Mouse (Mus musculus): ENCODE data around the gene Rufy2. TPM values are rescaled to one million over a fixed set of nuclear protein-coding genes. Genes with fewer than 3 reads are reported as not detected.

Gene Rufy2
- polyA plus RNA-seq, 1 experiment from 2014 or later, result 61.2 TPM

GRCm38 (mm10) chr10:63032267-63032666 lies 52.2 kb downstream of the Rufy2 start:
- Histone ChIP-seq H3K4me1 (ENCODE audit: control insufficient read depth, insufficient read depth, low read length) (peaks cover 11% of the 10 kb centered on the region; the same call in 1 of the 2 replicates), H3K4me3 (ENCODE audit: low read depth, low read length) (no peak overlapping the region), H3K9me3 (replicated peaks; ENCODE audit: control insufficient read depth, low read length, poor library complexity, severe bottlenecking) (no peaks in the 10 kb centered on the region), H3K27me3 (ENCODE audit: control insufficient read depth, insufficient read depth, low read depth, low read length) (no peaks in the 10 kb centered on the region), H3K27ac (ENCODE audit: low read length) (no peak overlapping the region), H3K9ac (ENCODE audit: low read depth, low read length) (no peak overlapping the region), H3K4me2 (ENCODE audit: low read length) (no peak overlapping the region), H3K36me3 (ENCODE audit: control insufficient read depth, insufficient read depth, low read length) (no peaks in the 10 kb centered on the region)
- 79% methylated on average over 3 of the region's 3 CpGs for WGBS
- ATAC-seq, result no peak

GRCm38 (mm10) chr10:63032956-63033355 lies 52.9 kb downstream of the Rufy2 start:
- no peak overlapping the region for H3K4me3 ChIP-seq (ENCODE audit: low read depth, low read length)
- 58% methylated on average over 3 of the region's 3 CpGs for WGBS
- H3K4me1 ChIP-seq (ENCODE audit: control insufficient read depth, insufficient read depth, low read length), result peaks cover 8% of the 10 kb centered on the region; the same call in 1 of the 2 replicates
- no peaks in the 10 kb centered on the region for H3K36me3 ChIP-seq (ENCODE audit: control insufficient read depth, insufficient read depth, low read length)
- no peak overlapping the region for H3K9ac ChIP-seq (ENCODE audit: low read depth, low read length)
- ATAC-seq, result no peak
- no peaks in the 10 kb centered on the region for H3K9me3 ChIP-seq (replicated peaks; ENCODE audit: control insufficient read depth, low read length, poor library complexity, severe bottlenecking)
- H3K27ac ChIP-seq (ENCODE audit: low read length), result no peak overlapping the region
- H3K4me2 ChIP-seq (ENCODE audit: low read length), result no peak overlapping the region
- no peaks in the 10 kb centered on the region for H3K27me3 ChIP-seq (ENCODE audit: control insufficient read depth, insufficient read depth, low read depth, low read length)

GRCm38 (mm10) chr10:63038571-63039320 lies 58.7 kb downstream of the Rufy2 start:
- Histone ChIP-seq H3K9ac (ENCODE audit: low read depth, low read length) (no peak overlapping the region), H3K4me3 (ENCODE audit: low read depth, low read length) (no peak overlapping the region), H3K27me3 (ENCODE audit: control insufficient read depth, insufficient read depth, low read depth, low read length) (no peaks in the 10 kb centered on the region), H3K9me3 (replicated peaks; ENCODE audit: control insufficient read depth, low read length, poor library complexity, severe bottlenecking) (no peaks in the 10 kb centered on the region), H3K4me1 (ENCODE audit: control insufficient read depth, insufficient read depth, low read length) (no peaks in the 10 kb centered on the region), H3K27ac (ENCODE audit: low read length) (no peak overlapping the region), H3K36me3 (ENCODE audit: control insufficient read depth, insufficient read depth, low read length) (no peaks in the 10 kb centered on the region), H3K4me2 (ENCODE audit: low read length) (no peak overlapping the region)
- WGBS, result 74% methylated on average over 14 of the region's 14 CpGs
- ATAC-seq, result no peak

- Histone ChIP-seq H3K9me3 (replicated peaks; ENCODE audit: control insufficient read depth, low read length, poor library complexity, severe bottlenecking) (no peaks in the 10 kb centered on the region), H3K27me3 (ENCODE audit: control insufficient read depth, insufficient read depth, low read depth, low read length) (no peaks in the 10 kb centered on the region), H3K36me3 (ENCODE audit: control insufficient read depth, insufficient read depth, low read length) (no peaks in the 10 kb centered on the region), H3K27ac (ENCODE audit: low read length) (no peak overlapping the region), H3K9ac (ENCODE audit: low read depth, low read length) (no peak overlapping the region), H3K4me2 (ENCODE audit: low read length) (no peak overlapping the region), H3K4me1 (ENCODE audit: control insufficient read depth, insufficient read depth, low read length) (no peaks in the 10 kb centered on the region), H3K4me3 (ENCODE audit: low read depth, low read length) (no peak overlapping the region)
- 59% methylated on average over 5 of the region's 5 CpGs for WGBS
- ATAC-seq, result no peak
These were observed 60.0 kb downstream of the Rufy2 start for GRCm38 (mm10) chr10:63039867-63040628.

- Histone ChIP-seq H3K27ac (ENCODE audit: low read length) (no peak overlapping the region), H3K4me1 (ENCODE audit: control insufficient read depth, insufficient read depth, low read length) (no peaks in the 10 kb centered on the region), H3K9ac (ENCODE audit: low read depth, low read length) (no peak overlapping the region), H3K9me3 (replicated peaks; ENCODE audit: control insufficient read depth, low read length, poor library complexity, severe bottlenecking) (no peaks in the 10 kb centered on the region), H3K4me2 (ENCODE audit: low read length) (no peak overlapping the region), H3K36me3 (ENCODE audit: control insufficient read depth, insufficient read depth, low read length) (no peaks in the 10 kb centered on the region), H3K27me3 (ENCODE audit: control insufficient read depth, insufficient read depth, low read depth, low read length) (no peaks in the 10 kb centered on the region), H3K4me3 (ENCODE audit: low read depth, low read length) (no peak overlapping the region)
- WGBS, result 64% methylated on average over 3 of the region's 3 CpGs
- no peak for ATAC-seq
These were observed 63.1 kb downstream of the Rufy2 start for GRCm38 (mm10) chr10:63043154-63043553.

- WGBS, result 87% methylated on average over 8 of the region's 8 CpGs
- Histone ChIP-seq H3K9me3 (replicated peaks; ENCODE audit: control insufficient read depth, low read length, poor library complexity, severe bottlenecking) (no peaks in the 10 kb centered on the region), H3K27me3 (ENCODE audit: control insufficient read depth, insufficient read depth, low read depth, low read length) (no peaks in the 10 kb centered on the region), H3K9ac (ENCODE audit: low read depth, low read length) (no peak overlapping the region), H3K36me3 (ENCODE audit: control insufficient read depth, insufficient read depth, low read length) (no peaks in the 10 kb centered on the region), H3K4me3 (ENCODE audit: low read depth, low read length) (no peak overlapping the region), H3K4me2 (ENCODE audit: low read length) (no peak overlapping the region), H3K4me1 (ENCODE audit: control insufficient read depth, insufficient read depth, low read length) (no peaks in the 10 kb centered on the region), H3K27ac (ENCODE audit: low read length) (no peak overlapping the region)
- ATAC-seq, result no peak
These were observed 67.7 kb downstream of the Rufy2 start for GRCm38 (mm10) chr10:63047751-63048150.

- Histone ChIP-seq H3K27me3 (ENCODE audit: control insufficient read depth, insufficient read depth, low read depth, low read length) (no peaks in the 10 kb centered on the region), H3K4me2 (ENCODE audit: low read length) (no peak overlapping the region), H3K4me1 (ENCODE audit: control insufficient read depth, insufficient read depth, low read length) (no peaks in the 10 kb centered on the region), H3K36me3 (ENCODE audit: control insufficient read depth, insufficient read depth, low read length) (no peaks in the 10 kb centered on the region), H3K9me3 (replicated peaks; ENCODE audit: control insufficient read depth, low read length, poor library complexity, severe bottlenecking) (no peaks in the 10 kb centered on the region), H3K27ac (ENCODE audit: low read length) (no peak overlapping the region), H3K9ac (ENCODE audit: low read depth, low read length) (no peak overlapping the region), H3K4me3 (ENCODE audit: low read depth, low read length) (no peak overlapping the region)
- 78% methylated on average over 2 of the region's 2 CpGs for WGBS
- no peak for ATAC-seq
These were observed 69.1 kb downstream of the Rufy2 start for GRCm38 (mm10) chr10:63049106-63049505.

GRCm38 (mm10) chr10:63051267-63051666 lies 71.2 kb downstream of the Rufy2 start:
- no peak overlapping the region for H3K9ac ChIP-seq (ENCODE audit: low read depth, low read length)
- H3K4me2 ChIP-seq (ENCODE audit: low read length), result no peak overlapping the region
- H3K9me3 ChIP-seq (replicated peaks; ENCODE audit: control insufficient read depth, low read length, poor library complexity, severe bottlenecking), result no peaks in the 10 kb centered on the region
- H3K4me1 ChIP-seq (ENCODE audit: control insufficient read depth, insufficient read depth, low read length), result no peaks in the 10 kb centered on the region
- H3K36me3 ChIP-seq (ENCODE audit: control insufficient read depth, insufficient read depth, low read length), result no peaks in the 10 kb centered on the region
- H3K4me3 ChIP-seq (ENCODE audit: low read depth, low read length), result no peak overlapping the region
- H3K27ac ChIP-seq (ENCODE audit: low read length), result no peak overlapping the region
- 67% methylated on average over 7 of the region's 7 CpGs for WGBS
- H3K27me3 ChIP-seq (ENCODE audit: control insufficient read depth, insufficient read depth, low read depth, low read length), result no peaks in the 10 kb centered on the region
- ATAC-seq, result no peak

- Histone ChIP-seq H3K4me3 (ENCODE audit: low read depth, low read length) (no peak overlapping the region), H3K9me3 (replicated peaks; ENCODE audit: control insufficient read depth, low read length, poor library complexity, severe bottlenecking) (no peaks in the 10 kb centered on the region), H3K4me1 (ENCODE audit: control insufficient read depth, insufficient read depth, low read length) (no peaks in the 10 kb centered on the region), H3K27ac (ENCODE audit: low read length) (no peak overlapping the region), H3K9ac (ENCODE audit: low read depth, low read length) (no peak overlapping the region), H3K36me3 (ENCODE audit: control insufficient read depth, insufficient read depth, low read length) (no peaks in the 10 kb centered on the region), H3K4me2 (ENCODE audit: low read length) (no peak overlapping the region), H3K27me3 (ENCODE audit: control insufficient read depth, insufficient read depth, low read depth, low read length) (no peaks in the 10 kb centered on the region)
- 81% methylated on average over 6 of the region's 6 CpGs for WGBS
- ATAC-seq, result no peak
These were observed 72.0 kb downstream of the Rufy2 start for GRCm38 (mm10) chr10:63052011-63052410.

Data from midbrain, embryonic 16.5 days (tissue).